Mouse (Mus musculus) limb, embryonic 14.5 days (tissue): Measurements from ENCODE around the gene Gm3488. TPM values are rescaled to one million over a fixed set of nuclear protein-coding genes. Genes with fewer than 3 reads are reported as not detected.
"Not testable (repeated sequence)": the region's sequence is repeated elsewhere in the genome, so short reads cannot be mapped to it uniquely, and the experiment has no call there.

Source experiments
- ATAC-seq: fragments of 200-750 bp; cut with Nextera tagmentation; 2 replicates; pipeline ENCODE4 v1.8.0; 2017; ENCODE audit warnings: low read depth, moderate number of reproducible peaks, moderate TSS enrichment; ENCODE audit not compliant: low FRiP score
- DNase-seq: peaks from one replicate; pipeline ENCODE4 v3.0.0-alpha.2; 2015; ENCODE audit warnings: low spot score
- H3K27ac ChIP-seq: fragments of 300-500 bp; sonication (generic); replicated peaks from 2 replicates; pipeline ENCODE4 v1.5.1; 2014; ENCODE audit warnings: low read depth, mild to moderate bottlenecking, low read length, moderate library complexity, mixed read lengths
- H3K27me3 ChIP-seq: fragments of 300-500 bp; sonication (generic); 2 replicates; pipeline ENCODE4 v1.6.1; 2014; ENCODE audit warnings: low read length, mixed read lengths; ENCODE audit not compliant: control insufficient read depth, insufficient read depth
- H3K36me3 ChIP-seq: fragments of 300-500 bp; sonication (generic); 2 replicates; pipeline ENCODE4 v1.6.1; 2014; ENCODE audit warnings: mild to moderate bottlenecking, low read length, moderate library complexity, mixed read lengths; ENCODE audit not compliant: control insufficient read depth, insufficient read depth
- H3K4me1 ChIP-seq: fragments of 300-500 bp; sonication (generic); 2 replicates; pipeline ENCODE4 v1.6.1; 2014; ENCODE audit warnings: antibody characterized with exemption, low read length, mixed read lengths; ENCODE audit not compliant: control insufficient read depth, insufficient read depth
- H3K4me2 ChIP-seq: fragments of 300-500 bp; sonication (generic); replicated peaks from 2 replicates; pipeline ENCODE4 v1.6.1; 2014; ENCODE audit warnings: low read depth, mild to moderate bottlenecking, low read length, moderate library complexity; ENCODE audit not compliant: severe bottlenecking
- H3K4me3 ChIP-seq: fragments of 300-500 bp; sonication (generic); replicated peaks from 2 replicates; pipeline ENCODE4 v1.5.1; 2014; ENCODE audit warnings: low read length
- H3K9ac ChIP-seq: fragments of 300-500 bp; sonication (generic); 2 replicates; pipeline ENCODE4 v1.6.1; 2014; ENCODE audit warnings: mild to moderate bottlenecking, low read depth, low read length, moderate library complexity; ENCODE audit not compliant: severe bottlenecking
- H3K9me3 ChIP-seq: fragments of 300-500 bp; sonication (generic); 2 replicates; pipeline ENCODE4 v1.6.1; 2016; ENCODE audit warnings: low read length; ENCODE audit not compliant: control insufficient read depth
- WGBS: fragments of 180-500 bp; shearing (Covaris S2); extraction: QIAGEN DNeasy Blood & Tissue Kit; methylation state at CpG from one replicate; pipeline ENCODE4 v1.1.7; 2014; 5-methylcytosine and 5-hydroxymethylcytosine counted together
- polyA plus RNA-seq, 2 experiments: library from polyadenylated mRNA; depleted of rRNA in 1 of 2; stranded (reverse) in 1 of 2; unstranded in 1 of 2; fragments of >200 nt; fragmentation: Nextera tagmentation in 1 of 2; extraction: Ambion mirVana in 1 of 2; gene quantifications; 2 replicates each; pipeline versions ENCODE4 v1.2.1 to v1.2.3; 2012 to 2014

Gene Gm3488
- polyA plus RNA-seq (2012; rRNA removed) (1.0 TPM in 2 replicates), polyA plus RNA-seq (2014; fragmentation: Nextera tagmentation; extraction: Ambion mirVana) (0.40 and 0.91 TPM in 2 replicates)

DNA sequence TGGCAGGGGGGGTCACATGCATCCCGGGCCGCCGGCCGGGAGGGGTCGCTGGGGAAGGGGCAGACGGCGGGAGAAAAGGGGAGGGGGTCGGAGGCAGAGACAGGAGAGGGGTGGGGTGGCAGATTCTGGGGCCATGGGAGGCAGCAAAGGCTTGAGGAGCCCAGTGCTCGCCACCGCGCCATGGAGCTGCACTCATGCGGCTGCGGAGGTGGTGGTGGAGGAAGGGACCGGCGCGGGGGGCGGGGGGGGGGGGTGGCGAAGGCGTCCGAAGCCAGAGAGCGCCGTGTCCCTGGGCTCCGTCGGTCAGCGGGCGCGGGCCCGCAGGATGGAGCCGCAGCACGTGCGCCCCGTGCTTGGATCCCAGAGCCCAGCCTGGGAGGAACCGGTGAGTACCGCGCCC, at the start of gene Gm3488:
Gene Gm3488, plus strand, starts transcription at position 301 of the 400 bp plus-strand sequence.
- ATAC-seq, H3K4me2 ChIP-seq, H3K4me3 ChIP-seq, DNase-seq, H3K27me3 ChIP-seq, H3K36me3 ChIP-seq, H3K9ac ChIP-seq, H3K4me1 ChIP-seq, H3K9me3 ChIP-seq, H3K27ac ChIP-seq: not testable (repeated sequence)
- no CpG with 5 or more reads among the region's 35 CpGs for WGBS

DNA sequence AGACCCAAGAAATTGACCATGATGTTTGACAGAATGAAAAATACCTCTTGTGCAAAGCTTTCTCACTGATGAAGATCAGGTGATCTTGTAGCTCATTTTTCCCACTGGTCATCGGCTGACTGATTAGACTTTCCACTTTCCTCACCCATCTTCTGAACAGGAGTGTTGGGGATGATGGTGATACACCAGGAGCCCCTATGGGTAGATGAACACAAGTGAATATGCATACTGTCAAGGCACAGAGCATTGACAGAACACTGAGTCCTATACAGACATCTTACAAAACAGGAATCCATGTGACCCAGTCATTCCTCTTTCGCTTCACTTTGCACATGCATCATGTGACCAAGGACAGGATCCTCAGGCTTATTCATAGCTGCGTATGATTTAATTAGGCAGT, 46.1 kb upstream of the Gm3488 start, which contains the start of gene Gm3194:
Gene Gm3194, minus strand, starts transcription at position 101 of the 400 bp plus-strand sequence.
- not testable (repeated sequence) for H3K4me1 ChIP-seq, H3K9me3 ChIP-seq, H3K27me3 ChIP-seq, H3K4me2 ChIP-seq, DNase-seq, H3K36me3 ChIP-seq, ATAC-seq, H3K4me3 ChIP-seq, H3K9ac ChIP-seq, H3K27ac ChIP-seq
- WGBS = no CpG with 5 or more reads among the region's 3 CpGs

DNA sequence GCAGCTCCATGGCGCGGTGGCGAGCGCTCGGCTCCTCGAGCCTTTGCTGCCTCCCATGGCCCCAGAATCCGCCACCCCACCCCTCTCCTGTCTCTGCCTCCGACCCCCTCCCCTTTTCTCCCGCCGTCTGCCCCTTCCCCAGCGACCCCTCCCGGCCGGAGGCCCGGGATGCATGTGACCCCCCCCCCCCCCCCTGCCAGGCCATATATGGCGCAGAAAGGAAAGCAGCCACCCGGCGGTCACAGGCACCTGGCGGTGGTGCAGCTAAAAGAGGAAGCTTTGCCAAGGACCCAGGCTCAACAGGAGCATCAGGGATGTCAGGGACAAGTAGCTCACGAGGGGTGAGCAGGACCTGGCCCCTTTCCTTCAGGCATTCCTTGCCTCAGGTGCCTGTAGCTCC, 41.0 kb upstream of the Gm3488 start:
- not testable (repeated sequence) for H3K9me3 ChIP-seq, H3K36me3 ChIP-seq, H3K27me3 ChIP-seq, ATAC-seq, H3K27ac ChIP-seq, H3K4me3 ChIP-seq, H3K4me2 ChIP-seq, H3K4me1 ChIP-seq, DNase-seq, H3K9ac ChIP-seq
- no CpG with 5 or more reads among the region's 19 CpGs for WGBS

DNA sequence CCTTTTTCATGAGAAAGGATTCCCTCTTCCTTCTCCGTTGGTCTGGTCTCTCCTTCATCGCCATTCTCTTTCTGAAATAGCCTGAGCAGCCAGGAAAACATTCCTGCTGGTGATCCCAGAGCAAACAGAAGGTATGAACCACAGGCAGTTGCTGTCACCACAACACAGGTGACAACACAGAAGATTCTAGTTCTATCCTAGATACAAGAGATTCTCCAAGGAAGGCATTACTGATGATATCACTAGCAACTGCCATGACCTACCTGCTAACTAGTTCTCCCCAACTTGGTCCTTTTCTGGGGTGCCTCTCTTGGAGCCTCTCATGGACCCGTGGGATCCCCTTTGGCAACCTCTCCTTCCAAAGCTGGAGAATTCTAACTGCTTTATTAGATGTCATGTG, 23.7 kb upstream of the Gm3488 start, which contains the start of gene Gm8246:
Gene Gm8246, minus strand, starts transcription at position 101 of the 400 bp plus-strand sequence.
- not testable (repeated sequence) for H3K27me3 ChIP-seq, H3K9ac ChIP-seq, H3K4me2 ChIP-seq, DNase-seq, H3K4me1 ChIP-seq, H3K4me3 ChIP-seq, H3K27ac ChIP-seq, H3K9me3 ChIP-seq, H3K36me3 ChIP-seq, ATAC-seq
- WGBS = no CpG with 5 or more reads among the region's 3 CpGs

DNA sequence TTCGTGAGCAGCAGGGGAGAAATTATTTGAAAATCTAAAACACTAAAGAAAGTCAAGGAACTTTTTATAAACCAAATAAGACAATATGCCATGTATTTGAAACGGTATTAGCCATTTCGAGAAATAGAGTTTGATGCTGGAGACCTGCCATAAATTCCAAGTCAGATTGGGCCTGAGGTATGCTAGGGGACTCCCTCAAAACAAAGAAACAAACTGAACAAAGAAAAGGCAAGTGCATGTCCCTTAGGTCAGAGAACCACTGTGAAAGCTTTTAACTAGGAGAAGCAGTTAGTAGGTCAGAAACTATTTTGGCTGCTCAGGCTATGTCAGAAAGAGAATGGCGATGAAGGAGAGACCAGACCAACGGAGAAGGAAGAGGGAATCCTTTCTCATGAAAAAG, 17.6 kb upstream of the Gm3488 start, which contains the start of gene Gm3187:
Gene Gm3187, plus strand, starts transcription at position 301 of the 400 bp plus-strand sequence.
- H3K36me3 ChIP-seq, H3K4me2 ChIP-seq, ATAC-seq, H3K9me3 ChIP-seq, H3K4me1 ChIP-seq, DNase-seq, H3K27me3 ChIP-seq, H3K27ac ChIP-seq, H3K9ac ChIP-seq, H3K4me3 ChIP-seq: not testable (repeated sequence)
- 80% methylated on average over 4 of the region's 5 CpGs for WGBS

DNA sequence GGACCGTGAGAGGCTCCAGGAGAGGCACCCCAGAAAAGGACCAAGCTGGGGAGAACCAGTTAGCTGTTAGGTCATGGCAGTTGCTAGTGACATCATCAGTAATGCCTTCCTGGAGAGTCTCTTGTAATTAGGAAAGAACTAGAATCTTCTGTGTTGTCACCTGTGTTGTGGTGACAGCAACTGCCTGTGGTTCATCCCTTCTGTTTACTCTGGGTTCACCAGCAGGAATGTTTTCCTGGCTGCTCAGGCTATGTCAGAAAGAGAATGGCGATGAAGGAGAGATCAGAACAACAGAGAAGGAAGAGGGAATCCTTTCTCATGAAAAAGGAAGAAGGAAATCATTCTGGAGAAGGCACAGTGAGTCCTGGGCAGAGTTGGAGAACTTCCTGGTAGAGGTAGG, 36.7 kb downstream of the Gm3488 start, which contains the start of gene Gm3532:
Gene Gm3532, plus strand, starts transcription at position 301 of the 400 bp plus-strand sequence.
- not testable (repeated sequence) for H3K9ac ChIP-seq, H3K4me3 ChIP-seq, H3K27me3 ChIP-seq, H3K4me2 ChIP-seq, ATAC-seq, H3K36me3 ChIP-seq, DNase-seq, H3K27ac ChIP-seq, H3K9me3 ChIP-seq, H3K4me1 ChIP-seq
- WGBS = no CpG with 5 or more reads among the region's 2 CpGs

Other genes starting within 250 kb of the Gm3488 start
- gene Gm3526, start 241.1 kb upstream of the Gm3488 start, polyA plus RNA-seq (2012; rRNA removed) = not detected in 2 replicates
- not detected in 2 replicates for gene Gm3526, start 241.1 kb upstream of the Gm3488 start, polyA plus RNA-seq (2014; fragmentation: Nextera tagmentation; extraction: Ambion mirVana)
- not detected in 2 replicates for gene Gm3542, start 166.7 kb upstream of the Gm3488 start, polyA plus RNA-seq (2012; rRNA removed)
- gene Gm3542, start 166.7 kb upstream of the Gm3488 start, polyA plus RNA-seq (2014; fragmentation: Nextera tagmentation; extraction: Ambion mirVana) = not detected in 2 replicates
- 0.05 and 0.16 TPM in 2 replicates for gene Gm3500, start 112.6 kb upstream of the Gm3488 start, polyA plus RNA-seq (2012; rRNA removed)
- gene Gm3500, start 112.6 kb upstream of the Gm3488 start, polyA plus RNA-seq (2014; fragmentation: Nextera tagmentation; extraction: Ambion mirVana) = not detected in 2 replicates
- gene Gm3194, start 46.2 kb upstream of the Gm3488 start, polyA plus RNA-seq (2012; rRNA removed) = 2.2 TPM in 2 replicates
- gene Gm3194, start 46.2 kb upstream of the Gm3488 start, polyA plus RNA-seq (2014; fragmentation: Nextera tagmentation; extraction: Ambion mirVana) = 0.54 and 1.00 TPM in 2 replicates
- not detected in 2 replicates for gene Gm8246, start 23.8 kb upstream of the Gm3488 start, polyA plus RNA-seq (2012; rRNA removed)
- not detected in 2 replicates for gene Gm8246, start 23.8 kb upstream of the Gm3488 start, polyA plus RNA-seq (2014; fragmentation: Nextera tagmentation; extraction: Ambion mirVana)
- gene Gm3187, start 17.5 kb upstream of the Gm3488 start, polyA plus RNA-seq (2012; rRNA removed) = not detected in 2 replicates
- not detected in 2 replicates for gene Gm3187, start 17.5 kb upstream of the Gm3488 start, polyA plus RNA-seq (2014; fragmentation: Nextera tagmentation; extraction: Ambion mirVana)
- gene Gm3532, start 36.8 kb downstream of the Gm3488 start, polyA plus RNA-seq (2012; rRNA removed) = 0.08 TPM in 1 of 2 replicates, not detected in the other
- not detected in 2 replicates for gene Gm3532, start 36.8 kb downstream of the Gm3488 start, polyA plus RNA-seq (2014; fragmentation: Nextera tagmentation; extraction: Ambion mirVana)
- not detected in 2 replicates for gene Gm8265, start 131.4 kb downstream of the Gm3488 start, polyA plus RNA-seq (2012; rRNA removed)
- gene Gm8265, start 131.4 kb downstream of the Gm3488 start, polyA plus RNA-seq (2014; fragmentation: Nextera tagmentation; extraction: Ambion mirVana) = not detected in 2 replicates
- not detected in 2 replicates for gene Gm9603, start 185.8 kb downstream of the Gm3488 start, polyA plus RNA-seq (2012; rRNA removed)
- gene Gm9603, start 185.8 kb downstream of the Gm3488 start, polyA plus RNA-seq (2014; fragmentation: Nextera tagmentation; extraction: Ambion mirVana) = not detected in 2 replicates
- gene Gm3373, start 239.9 kb downstream of the Gm3488 start, polyA plus RNA-seq (2012; rRNA removed) = 0.40 and 0.53 TPM in 2 replicates
- gene Gm3373, start 239.9 kb downstream of the Gm3488 start, polyA plus RNA-seq (2014; fragmentation: Nextera tagmentation; extraction: Ambion mirVana) = 0.23 TPM in 1 of 2 replicates, not detected in the other